Mouse (Mus musculus): Measurements from ENCODE around the gene Ptgds.

DNA sequence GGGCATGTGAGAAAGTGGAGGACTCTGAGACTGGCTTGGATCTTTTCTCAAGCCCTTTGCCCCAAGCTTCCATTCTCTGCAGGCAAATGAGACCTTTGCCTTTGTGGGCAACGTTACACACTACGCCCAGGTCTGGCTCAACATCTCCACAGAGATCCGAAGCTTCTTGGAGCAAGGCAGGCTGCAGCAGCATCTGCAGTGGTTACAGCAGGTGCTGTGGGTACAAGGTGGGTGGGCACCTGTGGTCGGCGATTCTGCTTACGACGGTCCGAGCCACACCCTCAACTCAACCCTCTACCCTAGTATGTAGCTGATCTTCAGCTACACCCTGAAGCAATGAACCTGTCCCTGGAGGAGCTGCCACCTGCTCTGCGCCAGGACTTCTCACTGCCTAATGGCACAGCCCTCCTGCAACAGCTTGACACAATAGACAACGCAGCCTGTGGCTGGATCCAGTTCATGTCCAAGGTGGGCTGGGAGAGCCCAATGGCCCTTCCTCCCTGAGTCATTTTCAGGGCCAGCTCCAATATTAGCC, 33.5 kb downstream of the Ptgds start:
- TF ChIP-seq POLR2A (IDR thresholded peaks at IDR 0.05; ENCODE audit: borderline replicate concordance, extremely low read depth, low read depth, low read length) = no peak
- TF ChIP-seq CTCF (IDR thresholded peaks at IDR 0.05; ENCODE audit: insufficient read depth, low read length) = no peak
